Mouse (Mus musculus) neural tube, embryonic 13.5 days (tissue): ENCODE results near the gene Ip6k1. TPM values are rescaled to one million over a fixed set of nuclear protein-coding genes. Genes with fewer than 3 reads are reported as not detected.

Experiments
- ATAC-seq: fragments of 200-750 bp; cut with Nextera tagmentation; 2 replicates; pipeline ENCODE4 v1.8.0; 2017; ENCODE audit warnings: low read depth, mild to moderate bottlenecking, moderate TSS enrichment, moderate library complexity
- H3K27ac ChIP-seq: fragments of 300-500 bp; sonication (generic); replicated peaks from 2 replicates; pipeline ENCODE4 v1.5.1; 2015; ENCODE audit warnings: moderate library complexity, mild to moderate bottlenecking, inconsistent platforms
- H3K27me3 ChIP-seq: fragments of 300-500 bp; sonication (generic); 2 replicates; pipeline ENCODE4 v1.6.1; 2015; ENCODE audit warnings: mild to moderate bottlenecking, inconsistent platforms
- H3K36me3 ChIP-seq: fragments of 300-500 bp; sonication (generic); 2 replicates; pipeline ENCODE4 v1.6.1; 2015; ENCODE audit warnings: mild to moderate bottlenecking, inconsistent platforms
- H3K4me1 ChIP-seq: fragments of 300-500 bp; sonication (generic); replicated peaks from 2 replicates; pipeline ENCODE4 v1.6.1; 2015; ENCODE audit warnings: inconsistent platforms
- H3K4me2 ChIP-seq: fragments of 300-500 bp; sonication (generic); 2 replicates; pipeline ENCODE4 v1.6.1; 2015; ENCODE audit warnings: inconsistent platforms, mild to moderate bottlenecking, moderate library complexity
- H3K4me3 ChIP-seq: fragments of 300-500 bp; sonication (generic); 2 replicates; pipeline ENCODE4 v1.5.1; 2015; ENCODE audit warnings: mild to moderate bottlenecking, inconsistent platforms
- H3K9ac ChIP-seq: fragments of 300-500 bp; sonication (generic); 2 replicates; pipeline ENCODE4 v1.6.1; 2015; ENCODE audit warnings: moderate library complexity, mild to moderate bottlenecking, inconsistent platforms
- H3K9me3 ChIP-seq: fragments of 300-500 bp; sonication (generic); 2 replicates; pipeline ENCODE4 v1.6.1; 2016; ENCODE audit warnings: inconsistent platforms
- WGBS: fragments of 180-500 bp; shearing (Covaris S2); methylation state at CpG from one replicate; pipeline ENCODE4 v1.1.7; 2015; 5-methylcytosine and 5-hydroxymethylcytosine counted together
- polyA plus RNA-seq: library from polyadenylated mRNA; unstranded; fragments of >200 nt; fragmentation: Nextera tagmentation; extraction: Ambion mirVana; gene quantifications from 2 replicates; pipeline ENCODE4 v1.2.1, GENCODE M21; 2015

The Ip6k1 gene
- polyA plus RNA-seq, 1 experiment from 2014 or later = 94.1 TPM

DNA sequence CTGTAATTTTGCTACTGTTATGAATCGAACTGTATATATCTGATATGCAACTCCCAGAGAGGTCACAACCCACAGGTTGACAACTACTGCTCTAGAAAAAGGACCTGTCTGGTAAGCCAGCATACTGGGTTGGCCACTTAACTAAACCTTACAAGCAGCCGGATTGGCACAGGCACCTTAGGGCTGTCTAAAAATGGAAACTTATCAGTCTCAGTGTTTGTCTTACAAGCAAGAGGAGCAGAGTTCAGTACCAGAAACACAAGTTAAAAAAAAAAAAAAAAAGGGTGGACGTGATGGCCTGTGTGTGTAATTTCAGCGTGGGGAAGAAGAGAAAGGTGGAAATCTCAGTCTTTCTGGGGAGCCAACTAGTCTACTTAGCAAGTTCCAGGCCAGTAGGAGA, 69.5 kb downstream of the Ip6k1 start:
- 0 out of 2 replicates have a peak, but pooled peaks cover 3% of the 10 kb centered on the region for H3K4me1 ChIP-seq
- no peaks in the 10 kb centered on the region for H3K9me3 ChIP-seq
- H3K4me3 ChIP-seq = no peak overlapping the region
- 85% methylated on average over 4 of the region's 4 CpGs for WGBS
- no peaks in the 10 kb centered on the region for H3K27me3 ChIP-seq
- no peak for ATAC-seq
- no peak overlapping the region for H3K27ac ChIP-seq
- H3K36me3 ChIP-seq = peaks cover 44% of the 10 kb centered on the region
- no peak overlapping the region for H3K4me2 ChIP-seq
- H3K9ac ChIP-seq = no peak overlapping the region

- H3K4me2 ChIP-seq = no peak overlapping the region
- no peak overlapping the region for H3K4me3 ChIP-seq
- no peak overlapping the region for H3K27ac ChIP-seq
- H3K27me3 ChIP-seq = no peaks in the 10 kb centered on the region
- H3K4me1 ChIP-seq = 0 out of 2 replicates have a peak, but pooled peaks cover 3% of the 10 kb centered on the region
- peaks cover 49% of the 10 kb centered on the region for H3K36me3 ChIP-seq
- ATAC-seq = no peak
- 77% methylated on average over 9 of the region's 9 CpGs for WGBS
- H3K9ac ChIP-seq = no peak overlapping the region
- no peaks in the 10 kb centered on the region for H3K9me3 ChIP-seq
Measured at GRCm38 (mm10) chr9:108072481-108072924, 70.2 kb downstream of the Ip6k1 start.

GRCm38 (mm10) chr9:108073141-108073930, 71.0 kb downstream of the Ip6k1 start:
- Histone ChIP-seq H3K9ac (no peak overlapping the region), H3K27ac (no peak overlapping the region), H3K4me2 (no peak overlapping the region), H3K9me3 (no peaks in the 10 kb centered on the region), H3K4me1 (peaks cover 7% of the 10 kb centered on the region), H3K4me3 (no peak overlapping the region), H3K27me3 (no peaks in the 10 kb centered on the region), H3K36me3 (peaks cover 48% of the 10 kb centered on the region)
- no peak for ATAC-seq
- 65% methylated on average over 7 of the region's 7 CpGs for WGBS

GRCm38 (mm10) chr9:108080168-108080567, 77.9 kb downstream of the Ip6k1 start, which contains the start of gene Mst1:
Mst1 (plus strand) TSS chr9:108080436.
- H3K4me1 ChIP-seq = peaks cover 26% of the 10 kb centered on the region
- peaks cover 25% of the 10 kb centered on the region for H3K36me3 ChIP-seq
- peaks cover 46% of the 10 kb centered on the region for H3K27me3 ChIP-seq
- H3K27ac ChIP-seq = no peak within 1 kb of the TSS
- peak within 1 kb of the TSS; percentile 97 for H3K9ac ChIP-seq
- WGBS = 80% methylated on average over 5 of the region's 5 CpGs
- peak within 1 kb of the TSS; percentile 86 for H3K4me3 ChIP-seq
- no peak for ATAC-seq
- H3K4me2 ChIP-seq = peak within 1 kb of the TSS; percentile 83
- H3K9me3 ChIP-seq = no peaks in the 10 kb centered on the region

DNA sequence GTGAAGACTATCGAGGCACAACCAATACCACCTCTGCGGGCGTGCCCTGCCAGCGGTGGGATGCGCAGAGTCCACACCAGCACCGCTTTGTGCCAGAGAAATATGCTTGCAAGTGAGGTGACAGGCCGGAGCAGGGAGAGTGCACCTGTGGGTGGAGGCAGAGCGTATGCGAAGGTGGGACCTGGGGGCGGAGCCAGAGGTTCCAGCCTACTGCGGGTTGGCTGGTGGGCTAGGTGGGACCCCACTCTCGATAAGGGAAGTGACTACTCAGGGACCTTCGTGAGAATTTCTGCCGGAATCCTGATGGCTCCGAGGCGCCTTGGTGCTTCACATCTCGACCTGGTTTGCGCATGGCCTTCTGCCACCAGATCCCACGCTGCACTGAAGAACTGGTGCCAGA, 80.2 kb downstream of the Ip6k1 start:
- no peak overlapping the region for H3K4me3 ChIP-seq
- 7% methylated on average over 19 of the region's 19 CpGs for WGBS
- H3K27me3 ChIP-seq = peaks cover 46% of the 10 kb centered on the region
- H3K27ac ChIP-seq = no peak overlapping the region
- peaks cover 40% of the 10 kb centered on the region for H3K36me3 ChIP-seq
- no peak for ATAC-seq
- H3K9ac ChIP-seq = peak overlapping the region; percentile 38; the same call in 1 of the 2 replicates
- H3K4me1 ChIP-seq = peaks cover 26% of the 10 kb centered on the region
- H3K9me3 ChIP-seq = no peaks in the 10 kb centered on the region
- H3K4me2 ChIP-seq = peak overlapping the region; percentile 26

DNA sequence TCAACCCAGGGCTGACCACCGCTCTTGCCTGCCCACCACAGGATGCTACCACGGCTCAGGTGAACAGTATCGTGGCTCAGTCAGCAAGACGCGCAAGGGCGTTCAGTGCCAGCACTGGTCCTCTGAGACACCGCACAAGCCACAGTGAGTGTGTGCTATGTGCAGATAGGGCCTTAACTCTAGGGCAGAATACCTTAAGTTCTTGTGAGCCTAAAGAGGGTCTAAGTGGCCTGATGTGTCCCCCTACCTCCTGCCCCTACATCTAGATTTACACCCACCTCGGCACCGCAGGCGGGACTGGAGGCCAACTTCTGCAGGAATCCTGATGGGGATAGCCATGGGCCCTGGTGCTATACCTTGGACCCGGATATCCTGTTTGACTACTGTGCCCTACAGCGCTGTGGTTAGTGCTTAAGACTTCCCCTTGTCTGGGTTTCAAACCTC, 80.7 kb downstream of the Ip6k1 start, which contains the start of gene Rnf123:
Gene Rnf123 (minus strand): TSS at position 359 of the 444 bp plus-strand sequence.
- Histone ChIP-seq H3K9ac (peak within 1 kb of the TSS; percentile 38; the same call in 1 of the 2 replicates), H3K9me3 (no peaks in the 10 kb centered on the region), H3K4me1 (peaks cover 22% of the 10 kb centered on the region), H3K27me3 (peaks cover 46% of the 10 kb centered on the region), H3K4me3 (no peak within 1 kb of the TSS), H3K4me2 (peak within 1 kb of the TSS; percentile 26), H3K36me3 (peaks cover 44% of the 10 kb centered on the region), H3K27ac (no peak within 1 kb of the TSS)
- ATAC-seq = no peak
- 35% methylated on average over 12 of the region's 12 CpGs for WGBS

DNA sequence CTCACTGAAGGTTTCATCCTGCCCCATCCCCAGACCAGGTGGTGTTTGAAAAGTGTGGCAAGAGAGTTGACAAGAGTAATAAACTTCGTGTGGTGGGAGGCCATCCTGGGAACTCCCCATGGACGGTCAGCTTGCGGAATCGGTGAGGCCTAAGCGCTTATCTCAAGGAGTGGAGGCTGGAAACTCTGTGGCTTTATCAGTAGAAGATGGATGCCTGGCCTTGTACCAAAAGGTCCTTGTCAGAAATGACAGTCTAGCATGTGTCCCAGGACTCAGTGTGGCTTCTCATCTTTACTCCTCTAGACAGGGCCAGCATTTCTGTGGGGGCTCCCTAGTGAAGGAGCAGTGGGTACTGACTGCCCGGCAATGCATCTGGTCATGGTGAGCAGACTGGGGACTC, 81.3 kb downstream of the Ip6k1 start:
- Histone ChIP-seq H3K36me3 (peaks cover 50% of the 10 kb centered on the region), H3K9me3 (no peaks in the 10 kb centered on the region), H3K4me2 (no peak overlapping the region), H3K4me3 (no peak overlapping the region), H3K9ac (no peak overlapping the region), H3K27ac (no peak overlapping the region), H3K4me1 (peaks cover 17% of the 10 kb centered on the region), H3K27me3 (peaks cover 46% of the 10 kb centered on the region)
- WGBS = 86% methylated on average over 6 of the region's 6 CpGs
- ATAC-seq = no peak

DNA sequence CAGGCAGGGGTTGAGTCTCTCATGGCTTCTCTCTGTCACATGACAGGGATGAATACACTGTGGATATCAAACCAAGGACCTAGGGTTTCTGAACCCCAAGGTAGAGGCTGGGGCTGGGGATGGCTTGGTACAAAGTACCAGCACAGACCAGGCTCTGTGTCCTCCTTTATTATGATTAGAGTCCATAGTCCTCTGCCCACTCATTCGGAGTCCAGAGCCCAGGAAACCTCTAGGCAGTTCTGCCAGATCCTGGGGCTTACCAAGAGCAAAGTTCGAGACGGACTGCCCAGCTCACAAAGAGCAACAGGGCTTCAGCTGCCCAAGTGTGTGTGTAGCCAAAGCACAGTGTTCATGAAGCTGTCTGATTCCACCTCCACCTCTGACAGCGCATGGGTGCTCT, 83.0 kb downstream of the Ip6k1 start:
- H3K27me3 ChIP-seq = peaks cover 45% of the 10 kb centered on the region
- H3K36me3 ChIP-seq = peaks cover 67% of the 10 kb centered on the region
- ATAC-seq = no peak
- no peaks in the 10 kb centered on the region for H3K9me3 ChIP-seq
- H3K4me3 ChIP-seq = no peak overlapping the region
- WGBS = 97% methylated on average over 4 of the region's 4 CpGs
- H3K27ac ChIP-seq = no peak overlapping the region
- no peak overlapping the region for H3K4me2 ChIP-seq
- H3K4me1 ChIP-seq = peaks cover 9% of the 10 kb centered on the region; the same call in 1 of the 2 replicates
- no peak overlapping the region for H3K9ac ChIP-seq

DNA sequence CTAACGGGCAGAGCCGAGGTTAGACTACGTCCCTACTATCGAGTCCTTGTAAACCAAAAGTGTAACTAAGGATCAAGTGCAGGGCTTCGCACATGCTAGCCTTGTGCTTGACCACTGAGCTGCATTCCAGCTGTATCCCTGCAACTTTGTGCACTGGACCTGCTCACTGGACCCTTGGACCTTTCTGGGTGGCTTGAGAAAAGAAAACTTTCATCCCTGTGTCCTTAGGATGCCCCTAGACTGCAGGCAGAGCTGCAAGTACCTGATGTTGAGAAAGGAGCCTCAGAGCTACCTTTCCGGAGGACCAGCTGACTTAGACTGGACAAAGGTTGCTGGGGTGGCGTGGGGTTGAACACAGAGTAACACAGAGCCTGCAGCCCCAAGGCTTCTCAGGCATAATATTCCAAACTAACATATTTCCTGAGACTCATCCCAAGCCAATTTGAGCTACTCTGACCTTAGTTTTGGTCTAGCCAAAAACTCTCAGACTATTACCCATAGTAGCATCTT, 88.4 kb downstream of the Ip6k1 start:
- no peaks in the 10 kb centered on the region for H3K9me3 ChIP-seq
- 95% methylated on average over 7 of the region's 7 CpGs for WGBS
- no peak overlapping the region for H3K9ac ChIP-seq
- no peak for ATAC-seq
- peaks cover 72% of the 10 kb centered on the region for H3K36me3 ChIP-seq
- no peak overlapping the region for H3K4me3 ChIP-seq
- H3K27me3 ChIP-seq = no peaks in the 10 kb centered on the region
- peaks cover 25% of the 10 kb centered on the region for H3K4me1 ChIP-seq
- H3K27ac ChIP-seq = no peak overlapping the region
- H3K4me2 ChIP-seq = no peak overlapping the region

DNA sequence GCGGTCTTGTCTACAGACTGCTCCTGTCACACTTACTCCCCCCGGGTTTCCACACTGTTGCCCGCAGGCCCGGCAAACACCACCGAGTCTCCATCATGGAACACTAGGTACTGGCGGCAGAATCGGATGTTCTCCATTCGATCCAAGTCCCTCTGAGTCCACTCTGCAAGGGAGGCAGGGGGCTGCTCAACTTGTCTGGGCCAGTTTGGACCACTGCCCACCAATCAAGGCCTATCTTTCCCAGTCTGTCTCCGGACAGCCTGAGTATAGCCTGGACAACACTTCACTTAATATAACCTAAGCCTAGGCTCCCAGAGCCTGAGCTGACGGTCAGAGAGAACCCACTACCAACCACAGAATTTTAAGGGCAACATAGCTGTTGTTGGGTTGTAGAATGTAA, 91.3 kb downstream of the Ip6k1 start:
- Histone ChIP-seq H3K9ac (peak overlapping the region; percentile 87), H3K36me3 (peaks cover 52% of the 10 kb centered on the region), H3K9me3 (no peaks in the 10 kb centered on the region), H3K4me3 (peak overlapping the region; percentile 77), H3K4me2 (peak overlapping the region; percentile 91), H3K27me3 (no peaks in the 10 kb centered on the region), H3K4me1 (peaks cover 34% of the 10 kb centered on the region), H3K27ac (peak overlapping the region; percentile 80; the same call in 1 of the 2 replicates)
- no peak for ATAC-seq
- 74% methylated on average over 10 of the region's 10 CpGs for WGBS

DNA sequence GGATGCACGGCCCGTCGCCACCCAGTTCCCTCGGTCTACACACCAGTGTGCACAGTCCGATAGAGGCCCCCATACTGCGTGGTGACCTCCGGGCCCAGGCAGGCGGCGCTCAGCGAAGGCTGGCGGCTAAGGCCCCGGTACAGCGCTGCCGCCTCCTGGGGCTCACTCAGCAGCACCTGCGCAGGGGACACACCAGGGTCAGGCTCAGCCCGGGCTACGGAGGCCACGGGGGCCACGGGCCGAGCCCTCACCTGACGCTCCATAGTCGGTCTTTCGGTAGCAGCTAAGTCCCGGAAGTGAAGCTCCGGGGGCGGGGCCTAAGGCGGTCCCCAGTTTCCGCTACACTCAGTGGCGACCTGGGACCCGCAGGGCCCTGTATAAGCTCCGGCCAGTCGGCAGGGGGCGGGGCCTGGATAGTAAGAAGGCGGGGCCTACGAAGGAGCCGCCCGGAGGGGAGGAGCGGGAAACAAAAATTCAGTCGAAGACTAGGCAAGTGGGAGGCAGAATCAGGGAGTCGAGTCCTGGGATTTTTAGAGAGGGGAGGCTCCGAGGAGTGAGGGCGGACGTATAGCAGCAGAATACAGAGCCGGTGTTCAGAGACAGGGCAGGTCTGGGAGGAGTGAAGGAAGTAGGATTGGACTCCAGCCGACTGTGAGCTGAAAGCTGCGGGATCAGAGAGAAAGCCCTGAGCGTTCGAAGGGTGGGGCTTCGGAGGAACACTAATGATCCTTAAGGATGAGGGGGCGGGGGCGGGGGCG, 92.1 kb downstream of the Ip6k1 start, which contains the start of gene Apeh:
Gene Apeh (minus strand): TSS at position 423 of the 758 bp plus-strand sequence.
- no peaks in the 10 kb centered on the region for H3K9me3 ChIP-seq
- peak within 1 kb of the TSS; percentile 80 for H3K27ac ChIP-seq
- H3K4me1 ChIP-seq = peaks cover 34% of the 10 kb centered on the region
- H3K27me3 ChIP-seq = no peaks in the 10 kb centered on the region
- WGBS = under 1% methylated on average over 52 of the region's 52 CpGs
- peak within 1 kb of the TSS; percentile 87 for H3K9ac ChIP-seq
- H3K4me3 ChIP-seq = peak within 1 kb of the TSS; percentile 77
- peaks cover 52% of the 10 kb centered on the region for H3K36me3 ChIP-seq
- peak within 1 kb of the TSS; percentile 91 for H3K4me2 ChIP-seq
- ATAC-seq = peak; percentile 94

DNA sequence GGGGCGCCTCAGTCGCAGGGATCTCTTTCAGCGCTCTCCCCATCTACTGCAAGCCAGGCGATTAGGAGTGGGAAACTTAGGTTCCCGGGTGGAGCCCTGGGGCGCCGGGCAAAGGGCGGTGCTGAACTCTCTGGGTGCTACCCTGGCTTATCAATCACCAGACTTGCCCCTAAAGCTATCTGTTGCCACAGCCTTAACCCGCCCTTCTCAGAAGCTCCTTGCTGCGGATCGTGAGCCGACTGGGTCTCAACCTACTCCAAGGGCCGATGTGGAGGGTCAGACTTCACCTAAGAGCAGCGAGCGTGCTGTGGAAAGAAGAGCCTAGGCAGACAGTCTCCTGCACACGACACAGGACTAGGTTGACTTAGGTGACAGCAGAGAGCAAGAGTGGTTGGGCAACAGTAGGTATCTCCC, 92.7 kb downstream of the Ip6k1 start:
- peaks cover 52% of the 10 kb centered on the region for H3K36me3 ChIP-seq
- under 1% methylated on average over 16 of the region's 16 CpGs for WGBS
- peak overlapping the region; percentile 77 for H3K4me3 ChIP-seq

More for the DNA sequence above, 92.7 kb downstream of the Ip6k1 start:
- Histone ChIP-seq H3K9ac (peak overlapping the region; percentile 87), H3K4me1 (peaks cover 34% of the 10 kb centered on the region), H3K27ac (peak overlapping the region; percentile 80), H3K9me3 (no peaks in the 10 kb centered on the region), H3K27me3 (no peaks in the 10 kb centered on the region), H3K4me2 (peak overlapping the region; percentile 91)
- ATAC-seq = peak; percentile 55
